Mouse (Mus musculus) hindbrain, postnatal 0 days (tissue): ENCODE measurements around the gene Taf15. TPM values are rescaled to one million over a fixed set of nuclear protein-coding genes. Genes with fewer than 3 reads are reported as not detected.

Experiments
- ATAC-seq: fragments of 200-750 bp; cut with Nextera tagmentation; 2 replicates; pipeline ENCODE4 v1.8.0; 2017; ENCODE audit warnings: mild to moderate bottlenecking, moderate TSS enrichment, moderate library complexity
- DNase-seq: peaks from one replicate; pipeline ENCODE4 v3.0.0-alpha.2; 2015; ENCODE audit warnings: low spot score
- H3K27ac ChIP-seq: fragments of 300-500 bp; sonication (generic); 2 replicates; pipeline ENCODE4 v1.5.1; 2014; ENCODE audit warnings: mild to moderate bottlenecking
- H3K27me3 ChIP-seq: fragments of 300-500 bp; sonication (generic); 2 replicates; pipeline ENCODE4 v1.6.1; 2014; ENCODE audit warnings: low read length, mixed read lengths; ENCODE audit not compliant: insufficient read depth
- H3K36me3 ChIP-seq: fragments of 300-500 bp; sonication (generic); 2 replicates; pipeline ENCODE4 v1.6.1; 2014; ENCODE audit warnings: low read length, mixed read lengths; ENCODE audit not compliant: insufficient read depth
- H3K4me1 ChIP-seq: fragments of 300-500 bp; sonication (generic); 2 replicates; pipeline ENCODE4 v1.6.1; 2014; ENCODE audit warnings: antibody characterized with exemption, low read length, mixed read lengths; ENCODE audit not compliant: insufficient read depth
- H3K4me2 ChIP-seq: fragments of 300-500 bp; sonication (generic); 2 replicates; pipeline ENCODE4 v1.6.1; 2014; ENCODE audit warnings: low read depth, mild to moderate bottlenecking, low read length, moderate library complexity, mixed read lengths
- H3K4me3 ChIP-seq: fragments of 300-500 bp; sonication (generic); 2 replicates; pipeline ENCODE4 v1.5.1; 2014; ENCODE audit warnings: low read length
- H3K9ac ChIP-seq: fragments of 300-500 bp; sonication (generic); replicated peaks from 2 replicates; pipeline ENCODE4 v1.6.1; 2014; ENCODE audit warnings: mild to moderate bottlenecking, low read length, moderate library complexity, mixed read lengths
- H3K9me3 ChIP-seq: fragments of 300-500 bp; sonication (generic); 2 replicates; pipeline ENCODE4 v1.6.1; 2016; ENCODE audit warnings: low read length, mixed read lengths
- CTCF ChIP-seq: IDR thresholded peaks from 2 replicates; pipeline ENCODE4 v1.5.1; 2016; ENCODE audit warnings: antibody characterized with exemption, control low read depth, low read depth
- WGBS: fragments of 180-500 bp; shearing (Covaris S2); extraction: QIAGEN DNeasy Blood & Tissue Kit; methylation state at CpG from one replicate; pipeline ENCODE4 v1.1.7; 2014; 5-methylcytosine and 5-hydroxymethylcytosine counted together
- polyA plus RNA-seq: library from polyadenylated mRNA; unstranded; fragments of >200 nt; fragmentation: Nextera tagmentation; extraction: Ambion mirVana; gene quantifications from 2 replicates; pipeline ENCODE4 v1.2.1, GENCODE M21; 2015
- total RNA-seq: library from RNA; depleted of rRNA; stranded (reverse); fragments of >200 nt; gene quantifications from 2 replicates; pipeline ENCODE4 v1.2.3, GENCODE M21; 2014

Gene Taf15
- total and polyA plus RNA-seq, 2 experiments from 2014 or later: 13.2 to 14.4 TPM

DNA sequence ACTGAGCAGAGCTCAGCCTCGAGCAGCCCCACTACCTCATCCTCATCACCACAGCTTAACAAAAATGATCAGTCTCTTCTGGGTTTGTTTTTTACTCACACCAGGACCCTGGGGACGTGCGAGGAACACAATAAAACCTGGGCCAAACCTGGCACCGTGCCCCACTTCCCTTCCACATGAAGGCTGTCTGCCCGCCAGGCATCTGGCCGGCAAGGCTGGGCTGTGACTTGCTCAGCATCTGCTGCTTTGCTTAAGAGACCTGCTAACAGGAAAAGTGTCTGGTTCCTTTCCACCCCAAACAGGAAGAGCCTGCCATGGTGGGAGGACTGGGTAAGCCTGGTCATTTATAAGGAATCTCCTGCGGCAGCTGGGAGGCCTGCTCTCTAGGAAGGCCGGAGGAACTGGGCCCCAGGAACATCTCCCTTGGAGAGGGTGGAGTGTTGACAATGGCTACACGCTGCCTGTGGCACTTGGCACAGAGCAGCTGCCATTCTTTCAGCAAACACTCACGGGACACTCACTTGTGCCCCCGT, 5.7 kb upstream of the Taf15 start:
- H3K4me3 ChIP-seq: no peak overlapping the region
- no peaks in the 10 kb centered on the region for H3K9me3 ChIP-seq
- no peak overlapping the region for H3K9ac ChIP-seq
- DNase-seq: peak; percentile 81
- no peaks in the 10 kb centered on the region for H3K27me3 ChIP-seq
- no peaks in the 10 kb centered on the region for H3K36me3 ChIP-seq
- 35% methylated on average over 11 of the region's 11 CpGs for WGBS
- H3K4me2 ChIP-seq: no peak overlapping the region
- peak; percentile 53 for ATAC-seq
- no peak for TF ChIP-seq CTCF
- peak overlapping the region; percentile 76 for H3K27ac ChIP-seq
- H3K4me1 ChIP-seq: peaks cover 27% of the 10 kb centered on the region

GRCm38 (mm10) chr11:83468765-83469164, 4.1 kb upstream of the Taf15 start:
- Histone ChIP-seq H3K9me3 (no peaks in the 10 kb centered on the region), H3K27me3 (no peaks in the 10 kb centered on the region), H3K27ac (no peak overlapping the region), H3K9ac (no peak overlapping the region), H3K4me2 (no peak overlapping the region), H3K4me3 (no peak overlapping the region), H3K4me1 (peaks cover 16% of the 10 kb centered on the region), H3K36me3 (no peaks in the 10 kb centered on the region)
- ATAC-seq (no peak), DNase-seq (no peak)
- TF ChIP-seq CTCF: no peak
- WGBS: 95% methylated on average over 3 of the region's 3 CpGs

DNA sequence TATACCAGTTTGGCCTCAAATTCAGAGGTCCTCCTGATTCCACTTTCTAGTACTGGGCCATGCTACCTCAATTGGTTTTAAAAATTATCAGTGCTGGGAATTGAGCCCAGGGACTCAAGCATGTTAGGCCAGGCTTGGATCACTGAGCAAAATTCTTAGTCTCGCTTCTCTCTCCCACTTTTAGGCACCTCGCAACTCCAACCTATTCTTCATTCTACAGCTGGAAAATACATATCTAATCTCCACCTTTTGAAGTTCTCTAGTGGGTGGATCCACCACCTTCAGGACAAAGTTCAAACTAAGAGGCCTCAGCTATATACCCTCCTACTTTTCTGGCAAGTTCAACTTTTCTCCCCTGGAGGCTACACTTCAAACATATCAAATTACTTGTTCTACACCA, 1.1 kb upstream of the Taf15 start:
- 94% methylated on average over 2 of the region's 2 CpGs for WGBS
- peak overlapping the region; percentile 98; the same call in 1 of the 2 replicates for H3K4me3 ChIP-seq
- no peak for ATAC-seq

GRCm38 (mm10) chr11:83473235-83474016, 540 bp downstream of the Taf15 start:
- Histone ChIP-seq H3K9me3 (no peaks in the 10 kb centered on the region), H3K4me1 (peaks cover 8% of the 10 kb centered on the region; the same call in 1 of the 2 replicates), H3K27ac (peak overlapping the region; percentile 96), H3K36me3 (no peaks in the 10 kb centered on the region; the same call in 1 of the 2 replicates), H3K4me2 (peak overlapping the region; percentile 87), H3K27me3 (no peaks in the 10 kb centered on the region), H3K4me3 (peak overlapping the region; percentile 98), H3K9ac (peak overlapping the region; percentile 81)
- under 1% methylated on average over 42 of the region's 52 CpGs for WGBS
- TF ChIP-seq CTCF: no peak
- peak; percentile 90 for ATAC-seq
- DNase-seq: peak; percentile 78

More for the DNA sequence above, 1.1 kb upstream of the Taf15 start:
- peak overlapping the region; percentile 58 for H3K4me2 ChIP-seq
- TF ChIP-seq CTCF: no peak
- no peaks in the 10 kb centered on the region; the same call in 1 of the 2 replicates for H3K36me3 ChIP-seq
- no peak overlapping the region for H3K27ac ChIP-seq
- no peaks in the 10 kb centered on the region for H3K9me3 ChIP-seq
- H3K27me3 ChIP-seq: no peaks in the 10 kb centered on the region
- no peak for DNase-seq
- H3K9ac ChIP-seq: no peak overlapping the region; the same call in 1 of the 2 replicates
- peaks cover 13% of the 10 kb centered on the region; the same call in 1 of the 2 replicates for H3K4me1 ChIP-seq

GRCm38 (mm10) chr11:83491488-83491887, 18.6 kb downstream of the Taf15 start:
- WGBS: 92% methylated on average over 4 of the region's 4 CpGs

DNA sequence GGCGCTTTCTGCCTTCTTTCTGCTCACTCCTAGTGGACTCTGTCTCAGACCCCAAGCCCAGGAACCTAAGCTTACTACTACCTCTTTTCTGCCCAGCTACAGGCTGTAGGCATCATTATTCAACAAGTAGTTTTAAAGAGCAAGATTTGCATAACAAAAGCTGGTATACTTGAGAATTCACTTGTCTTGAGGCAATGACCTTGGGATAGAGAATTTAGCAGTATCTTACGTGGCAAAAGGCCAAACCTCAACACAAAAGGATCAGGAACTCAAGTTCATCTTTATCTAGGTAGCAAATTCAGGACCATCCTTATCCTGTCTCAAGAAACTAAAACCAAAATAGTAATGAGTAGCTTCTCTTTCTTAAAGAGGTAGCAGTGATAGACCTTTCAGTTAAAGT, 22.7 kb downstream of the Taf15 start:
- no peak overlapping the region for H3K4me3 ChIP-seq
- DNase-seq (no peak), ATAC-seq (no peak)
- no peak overlapping the region for H3K27ac ChIP-seq
- H3K4me1 ChIP-seq: no peaks in the 10 kb centered on the region
- no peak for TF ChIP-seq CTCF
- no peaks in the 10 kb centered on the region; the same call in 1 of the 2 replicates for H3K36me3 ChIP-seq
- H3K9ac ChIP-seq: no peak overlapping the region
- WGBS: 66% methylated on average over 2 of the region's 2 CpGs
- H3K9me3 ChIP-seq: no peaks in the 10 kb centered on the region
- H3K27me3 ChIP-seq: no peaks in the 10 kb centered on the region
- no peak overlapping the region for H3K4me2 ChIP-seq

More at GRCm38 (mm10) chr11:83491488-83491887, 18.6 kb downstream of the Taf15 start:
- Histone ChIP-seq H3K36me3 (peaks cover 11% of the 10 kb centered on the region; the same call in 1 of the 2 replicates), H3K4me3 (no peak overlapping the region), H3K9me3 (no peaks in the 10 kb centered on the region), H3K9ac (no peak overlapping the region), H3K27me3 (no peaks in the 10 kb centered on the region), H3K4me2 (no peak overlapping the region), H3K27ac (no peak overlapping the region), H3K4me1 (no peaks in the 10 kb centered on the region)
- ATAC-seq: no peak
- peak; percentile 6 for DNase-seq
- no peak; the same call in 1 of the 2 replicates for TF ChIP-seq CTCF
